Mouse (Mus musculus): ENCODE measurements around the gene Nr2f2. TPM values are rescaled to one million over a fixed set of nuclear protein-coding genes. Genes with fewer than 3 reads are reported as not detected.

Gene Nr2f2
- polyA plus RNA-seq, 1 experiment = 28.9 TPM

- DNase-seq = peak; percentile 47 to 52
- Histone ChIP-seq H3K27ac (ENCODE audit: insufficient read depth, low read length) (no peak overlapping the region), H3K27me3 (ENCODE audit: control insufficient read depth, insufficient read depth, low read length) (peaks cover 8% of the 10 kb centered on the region; the same call in 1 of the 2 replicates), H3K4me3 (replicated peaks; ENCODE audit: insufficient read depth, low read depth, low read length) (no peak overlapping the region), H3K4me1 (ENCODE audit: control insufficient read depth, insufficient read depth, low read length) (no peaks in the 10 kb centered on the region)
- TF ChIP-seq CTCF (IDR thresholded peaks at IDR 0.05; ENCODE audit: borderline replicate concordance, insufficient read depth, low read depth, low read length) = peak; percentile 72
- TF ChIP-seq POLR2A (IDR thresholded peaks at IDR 0.05; ENCODE audit: borderline replicate concordance, insufficient read depth, low read length) = no peak
- WGBS = 1% methylated on average over 17 of the region's 17 CpGs
These were observed 31.7 kb downstream of the Nr2f2 start for GRCm38 (mm10) chr7:70334836-70335235.

GRCm38 (mm10) chr7:70333851-70334250, 32.7 kb downstream of the Nr2f2 start:
- TF ChIP-seq CTCF (IDR thresholded peaks at IDR 0.05; ENCODE audit: borderline replicate concordance, insufficient read depth, low read depth, low read length) = no peak
- TF ChIP-seq POLR2A (IDR thresholded peaks at IDR 0.05; ENCODE audit: borderline replicate concordance, insufficient read depth, low read length) = no peak
- 27% methylated on average over 11 of the region's 11 CpGs for WGBS
- Histone ChIP-seq H3K27ac (ENCODE audit: insufficient read depth, low read length) (no peak overlapping the region), H3K27me3 (ENCODE audit: control insufficient read depth, insufficient read depth, low read length) (peaks cover 8% of the 10 kb centered on the region; the same call in 1 of the 2 replicates), H3K4me1 (ENCODE audit: control insufficient read depth, insufficient read depth, low read length) (no peaks in the 10 kb centered on the region), H3K4me3 (replicated peaks; ENCODE audit: insufficient read depth, low read depth, low read length) (no peak overlapping the region)
- DNase-seq = no peak

- Histone ChIP-seq H3K4me3 (replicated peaks; ENCODE audit: insufficient read depth, low read depth, low read length) (no peak overlapping the region), H3K27ac (ENCODE audit: insufficient read depth, low read length) (no peak overlapping the region), H3K4me1 (ENCODE audit: control insufficient read depth, insufficient read depth, low read length) (no peaks in the 10 kb centered on the region), H3K27me3 (ENCODE audit: control insufficient read depth, insufficient read depth, low read length) (peaks cover 8% of the 10 kb centered on the region; the same call in 1 of the 2 replicates)
- WGBS = 31% methylated on average over 14 of the region's 14 CpGs
- no peak for TF ChIP-seq POLR2A (IDR thresholded peaks at IDR 0.05; ENCODE audit: borderline replicate concordance, insufficient read depth, low read length)
- no peak for TF ChIP-seq CTCF (IDR thresholded peaks at IDR 0.05; ENCODE audit: borderline replicate concordance, insufficient read depth, low read depth, low read length)
- DNase-seq = no peak
These were observed 33.4 kb downstream of the Nr2f2 start for GRCm38 (mm10) chr7:70332926-70333664.

GRCm38 (mm10) chr7:70332064-70332850, 34.3 kb downstream of the Nr2f2 start:
- no peak for TF ChIP-seq CTCF (IDR thresholded peaks at IDR 0.05; ENCODE audit: borderline replicate concordance, insufficient read depth, low read depth, low read length)
- no peak for TF ChIP-seq POLR2A (IDR thresholded peaks at IDR 0.05; ENCODE audit: borderline replicate concordance, insufficient read depth, low read length)

GRCm38 (mm10) chr7:70331243-70332063, 35.1 kb downstream of the Nr2f2 start:
- H3K4me1 ChIP-seq (ENCODE audit: control insufficient read depth, insufficient read depth, low read length) = no peaks in the 10 kb centered on the region
- H3K4me3 ChIP-seq (replicated peaks; ENCODE audit: insufficient read depth, low read depth, low read length) = no peak overlapping the region
- H3K27ac ChIP-seq (ENCODE audit: insufficient read depth, low read length) = no peak overlapping the region
- WGBS = 2% methylated on average over 48 of the region's 48 CpGs
- DNase-seq = no peak
- TF ChIP-seq POLR2A (IDR thresholded peaks at IDR 0.05; ENCODE audit: borderline replicate concordance, insufficient read depth, low read length) = no peak
- TF ChIP-seq CTCF (IDR thresholded peaks at IDR 0.05; ENCODE audit: borderline replicate concordance, insufficient read depth, low read depth, low read length) = no peak
- peaks cover 10% of the 10 kb centered on the region; the same call in 1 of the 2 replicates for H3K27me3 ChIP-seq (ENCODE audit: control insufficient read depth, insufficient read depth, low read length)

More at GRCm38 (mm10) chr7:70332064-70332850, 34.3 kb downstream of the Nr2f2 start:
- Histone ChIP-seq H3K27ac (ENCODE audit: insufficient read depth, low read length) (no peak overlapping the region), H3K4me1 (ENCODE audit: control insufficient read depth, insufficient read depth, low read length) (no peaks in the 10 kb centered on the region), H3K27me3 (ENCODE audit: control insufficient read depth, insufficient read depth, low read length) (peaks cover 10% of the 10 kb centered on the region; the same call in 1 of the 2 replicates), H3K4me3 (replicated peaks; ENCODE audit: insufficient read depth, low read depth, low read length) (no peak overlapping the region)
- DNase-seq = no peak
- WGBS = 8% methylated on average over 26 of the region's 26 CpGs

- no peak overlapping the region for H3K4me3 ChIP-seq (replicated peaks; ENCODE audit: insufficient read depth, low read depth, low read length)
- no peak overlapping the region for H3K27ac ChIP-seq (ENCODE audit: insufficient read depth, low read length)
- DNase-seq = no peak
- no peaks in the 10 kb centered on the region for H3K4me1 ChIP-seq (ENCODE audit: control insufficient read depth, insufficient read depth, low read length)
- peaks cover 10% of the 10 kb centered on the region; the same call in 1 of the 2 replicates for H3K27me3 ChIP-seq (ENCODE audit: control insufficient read depth, insufficient read depth, low read length)
- WGBS = 2% methylated on average over 19 of the region's 19 CpGs
- TF ChIP-seq POLR2A (IDR thresholded peaks at IDR 0.05; ENCODE audit: borderline replicate concordance, insufficient read depth, low read length) = no peak
- no peak for TF ChIP-seq CTCF (IDR thresholded peaks at IDR 0.05; ENCODE audit: borderline replicate concordance, insufficient read depth, low read depth, low read length)
These were observed 35.7 kb downstream of the Nr2f2 start for GRCm38 (mm10) chr7:70330761-70331242.

GRCm38 (mm10) chr7:70330207-70330562, 36.4 kb downstream of the Nr2f2 start:
- 11% methylated on average over 12 of the region's 12 CpGs for WGBS
- H3K27ac ChIP-seq (ENCODE audit: insufficient read depth, low read length) = no peak overlapping the region
- no peak for DNase-seq

More at GRCm38 (mm10) chr7:70330207-70330562, 36.4 kb downstream of the Nr2f2 start:
- Histone ChIP-seq H3K27me3 (ENCODE audit: control insufficient read depth, insufficient read depth, low read length) (peaks cover 10% of the 10 kb centered on the region; the same call in 1 of the 2 replicates), H3K4me1 (ENCODE audit: control insufficient read depth, insufficient read depth, low read length) (no peaks in the 10 kb centered on the region), H3K4me3 (replicated peaks; ENCODE audit: insufficient read depth, low read depth, low read length) (no peak overlapping the region)
- TF ChIP-seq CTCF (IDR thresholded peaks at IDR 0.05; ENCODE audit: borderline replicate concordance, insufficient read depth, low read depth, low read length) = no peak
- TF ChIP-seq POLR2A (IDR thresholded peaks at IDR 0.05; ENCODE audit: borderline replicate concordance, insufficient read depth, low read length) = no peak
